ENCODE assay signal across 8 mouse cellular contexts in the genomic region with DNA sequence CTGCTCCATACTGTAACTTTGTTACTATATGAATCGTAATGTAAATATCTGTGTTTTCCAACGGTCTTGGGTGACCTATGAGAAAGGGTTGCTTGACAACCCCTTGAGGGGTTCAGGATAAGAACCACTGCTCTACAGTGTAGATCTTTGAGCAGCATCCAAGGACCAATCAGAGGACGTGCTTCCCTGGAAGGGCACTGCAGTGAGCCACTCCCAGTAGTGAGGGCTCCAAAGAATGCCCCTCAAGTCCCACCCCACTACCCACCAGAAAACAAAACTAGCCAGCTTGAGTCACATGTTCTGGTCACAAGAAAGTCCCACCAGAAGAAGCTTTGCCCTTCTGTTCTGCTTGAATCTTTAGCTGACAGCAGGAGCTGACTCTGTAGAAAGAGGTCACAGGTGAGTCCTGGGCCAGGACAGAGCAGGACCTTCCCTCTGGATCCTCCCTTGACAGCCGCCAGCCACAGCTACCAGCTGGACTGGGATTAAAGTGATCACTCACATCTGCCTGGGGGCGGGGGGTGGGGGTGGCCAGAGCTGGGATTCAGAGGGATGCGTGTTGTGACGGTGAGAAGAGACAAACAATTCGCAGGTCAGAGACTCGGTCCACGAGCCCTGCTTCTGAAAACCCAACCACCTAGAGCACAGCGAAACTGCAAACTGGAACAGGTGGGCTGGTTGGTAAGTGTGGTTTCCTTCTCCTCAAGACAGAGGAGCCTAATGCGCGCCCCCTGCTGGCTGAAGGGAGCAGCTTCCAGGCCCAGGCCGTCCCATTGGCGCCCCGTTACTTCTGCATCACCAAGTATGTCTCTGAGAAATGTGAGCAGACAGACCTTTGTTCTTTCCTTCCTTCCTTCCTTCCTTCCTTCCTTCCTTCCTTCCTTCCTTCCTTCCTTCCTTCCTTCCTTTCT. TPM values are rescaled to one million over a fixed set of nuclear protein-coding genes. Genes with fewer than 3 reads are reported as not detected.
A peak's percentile ranks its signal among the peaks of the same experiment; 100 is the strongest.
DNase-seq lines count a peak whose midpoint lies in the region.

No protein-coding gene starts in this region.

- DNase-seq in R1 (ENCODE audit: low read depth, low spot score): peak; percentile 87
- peak; percentile 85 for DNase-seq in cerebellum, adult 8-10 months
- peak; percentile 72 to 85 for DNase-seq in frontal cortex, postnatal 25 days (ENCODE audit: low spot score in 2 of 2)
- peak; percentile 94 for DNase-seq in induced T-regulatory cell, adult 2 months (ENCODE audit: low read depth)
- DNase-seq in left cerebral cortex, postnatal 25 days (ENCODE audit: low spot score in 2 of 2): peak; percentile 80 to 85
- DNase-seq in midbrain, embryonic 10.5 days (ENCODE audit: low spot score): peak; percentile 83
- DNase-seq in right cerebral cortex, postnatal 4 days: peak; percentile 95
- peak; percentile 75 to 85 for DNase-seq in urinary bladder, postnatal 36 days (ENCODE audit: low spot score in 2 of 2)

- H3K27me3 ChIP-seq in midbrain, embryonic 10.5 days (ENCODE audit: low read depth, poor library complexity, severe bottlenecking): peaks cover 28% of the 10 kb centered on the region

- H3K4me3 ChIP-seq in midbrain, embryonic 10.5 days: no peak overlapping the region

- H3K4me1 ChIP-seq in midbrain, embryonic 10.5 days: peaks cover 17% of the 10 kb centered on the region

- H3K36me3 ChIP-seq in midbrain, embryonic 10.5 days: no peaks in the 10 kb centered on the region

- no peak overlapping the region; the same call in 1 of the 2 replicates for H3K27ac ChIP-seq in midbrain, embryonic 10.5 days (replicated peaks)

- intact Hi-C loops in left cerebral cortex, postnatal 25 days (cut with DNase I): loop anchor here (1.0 to 5.0 kb wide), 2 partner anchors 67 to 165 kb away; no protein-coding TSS in a partner anchor

- H3K9me3 ChIP-seq in midbrain, embryonic 10.5 days (replicated peaks): no peaks in the 10 kb centered on the region

- WGBS in midbrain, embryonic 10.5 days: 17% methylated on average over 16 of the region's 16 CpGs

RNA-seq across cellular contexts. Expression of a gene that starts 6.1 kb away (rescaled TPM):
- total RNA-seq in left cerebral cortex, postnatal 25 days (2021): 100 to 1,000 TPM; 317 to 361 TPM
- polyA plus RNA-seq in midbrain, embryonic 10.5 days (2016; fragmentation: Nextera tagmentation; extraction: Ambion mirVana): 64.0 and 68.3 TPM in 2 replicates

RNA-seq across cellular contexts. Expression of a gene that starts 16.1 kb away (rescaled TPM):
- 10 to 100 TPM; 32.2 to 33.6 TPM for total RNA-seq in left cerebral cortex, postnatal 25 days (2021)
- 0.61 and 1.6 TPM in 2 replicates for polyA plus RNA-seq in midbrain, embryonic 10.5 days (2016; fragmentation: Nextera tagmentation; extraction: Ambion mirVana)

RNA-seq across cellular contexts. Expression of a gene that starts 16.6 kb away (rescaled TPM):
- total RNA-seq in left cerebral cortex, postnatal 25 days (2021): 10 to 100 TPM; 33.3 to 33.4 TPM
- polyA plus RNA-seq in midbrain, embryonic 10.5 days (2016; fragmentation: Nextera tagmentation; extraction: Ambion mirVana): 8.1 and 9.8 TPM in 2 replicates

RNA-seq across cellular contexts. Expression of a gene that starts 26.6 kb away (rescaled TPM):
- total RNA-seq in left cerebral cortex, postnatal 25 days (2021): not detected
- not detected in 2 replicates for polyA plus RNA-seq in midbrain, embryonic 10.5 days (2016; fragmentation: Nextera tagmentation; extraction: Ambion mirVana)

RNA-seq across cellular contexts. Expression of a gene that starts 46.1 kb away (rescaled TPM):
- total RNA-seq in left cerebral cortex, postnatal 25 days (2021): 1 to 10 TPM in 1 of 2 experiments, not detected in 1; 1.4 TPM
- 0.21 and 0.52 TPM in 2 replicates for polyA plus RNA-seq in midbrain, embryonic 10.5 days (2016; fragmentation: Nextera tagmentation; extraction: Ambion mirVana)
